Mouse (Mus musculus) bone marrow, adult 2 months (tissue): Measurements from ENCODE around the gene Gcn1l1. TPM values are rescaled to one million over a fixed set of nuclear protein-coding genes. Genes with fewer than 3 reads are reported as not detected.
A peak's percentile ranks its signal among the peaks of the same experiment; 100 is the strongest.

Source experiments
- H3K27ac ChIP-seq: fragments of 200-500 bp; 2 replicates; pipeline ENCODE4 v1.5.1; 2012; ENCODE audit warnings: low read depth, mild to moderate bottlenecking, control low read depth, inconsistent platforms, low read length; ENCODE audit not compliant: control insufficient read depth, poor library complexity, insufficient read depth
- H3K4me1 ChIP-seq: fragments of 200-500 bp; 2 replicates; pipeline ENCODE4 v1.6.1; 2011; ENCODE audit warnings: low read length; ENCODE audit not compliant: control insufficient read depth, insufficient read depth
- H3K4me3 ChIP-seq: fragments of 200-500 bp; replicated peaks from 2 replicates; pipeline ENCODE3; 2011; ENCODE audit warnings: mild to moderate bottlenecking, low read depth, low read length, control low read depth; ENCODE audit not compliant: control insufficient read depth
- CTCF ChIP-seq: fragments of 200-500 bp; IDR thresholded peaks from 2 replicates; pipeline ENCODE4 v1.5.1; 2011; ENCODE audit warnings: low read length, control low read depth; ENCODE audit not compliant: control insufficient read depth, insufficient read depth
- POLR2A ChIP-seq: fragments of 200-500 bp; IDR thresholded peaks from 2 replicates; pipeline ENCODE4 v1.6.1; 2011; ENCODE audit warnings: low read depth, mild to moderate bottlenecking, control low read depth, low read length, borderline replicate concordance; ENCODE audit not compliant: control insufficient read depth
- WGBS: fragments of 180-500 bp; shearing (Covaris S2); methylation state at CpG from one replicate; pipeline ENCODE4 v1.1.7; 2018; 5-methylcytosine and 5-hydroxymethylcytosine counted together
- polyA plus RNA-seq: library from polyadenylated mRNA; stranded (reverse); fragments of >200 nt; gene quantifications from 2 replicates; pipeline ENCODE4 v1.2.4, GENCODE M21; 2011; ENCODE audit warnings: low replicate concordance; ENCODE audit not compliant: missing spikeins, insufficient read depth, insufficient read length

The Gcn1l1 gene
- polyA plus RNA-seq, 1 experiment, result 38.4 TPM

DNA sequence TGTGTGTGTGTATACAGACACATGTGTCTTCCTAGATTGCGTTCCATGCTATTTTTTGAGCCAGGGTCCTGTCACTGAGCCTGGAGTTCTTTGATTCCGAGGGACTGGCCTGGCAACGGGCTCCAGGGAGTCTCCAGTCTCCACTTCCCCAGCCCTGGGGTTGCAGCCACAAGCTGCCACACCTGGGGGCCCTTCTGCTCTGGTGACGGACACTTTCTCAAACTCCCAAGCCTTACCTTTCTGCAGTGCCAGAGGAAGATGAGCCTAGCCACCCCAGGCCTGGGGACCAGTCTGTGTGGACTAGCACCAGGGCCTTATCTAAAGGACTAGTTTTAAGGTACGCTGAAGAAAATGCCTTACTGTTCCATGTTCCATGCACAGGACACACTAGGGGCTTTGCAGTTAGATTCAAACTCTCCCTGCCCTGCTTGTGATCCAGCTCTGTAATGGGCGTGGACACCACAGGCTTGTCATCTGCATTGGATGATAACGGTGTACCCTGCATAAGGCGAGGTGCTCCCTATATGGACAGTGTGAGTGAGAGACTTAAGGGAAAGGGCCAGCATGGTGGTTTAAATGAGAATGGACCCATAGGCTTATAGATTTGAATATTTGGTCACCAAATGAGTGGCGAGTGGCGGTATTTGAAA lies 61.3 kb downstream of the Gcn1l1 start:
- peak overlapping the region; percentile 92 for H3K27ac ChIP-seq
- peaks cover 7% of the 10 kb centered on the region; the same call in 1 of the 2 replicates for H3K4me1 ChIP-seq
- no peak for TF ChIP-seq CTCF
- no peak for TF ChIP-seq POLR2A
- 73% methylated on average over 10 of the region's 10 CpGs for WGBS
- H3K4me3 ChIP-seq, result no peak overlapping the region

DNA sequence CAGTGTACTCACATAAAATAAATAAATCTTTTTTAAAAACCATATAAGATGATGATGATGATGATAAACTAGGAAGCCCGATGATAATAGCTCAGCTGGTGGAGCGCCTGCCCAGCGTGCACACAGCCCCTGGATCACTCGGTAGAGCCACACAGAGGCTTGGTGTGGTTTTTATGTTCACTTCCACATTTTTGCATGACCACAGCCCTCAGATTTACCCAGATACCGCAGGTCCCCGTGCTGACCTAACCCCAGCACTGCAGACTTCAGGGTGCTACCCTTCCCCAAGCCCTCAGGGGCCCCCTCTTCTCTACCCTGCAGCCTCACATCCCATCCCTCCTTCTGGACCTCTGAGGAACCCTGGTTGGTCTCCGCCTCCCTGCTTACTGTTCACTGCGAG lies 63.0 kb downstream of the Gcn1l1 start:
- no peak for TF ChIP-seq CTCF
- TF ChIP-seq POLR2A, result no peak
- Histone ChIP-seq H3K4me3 (no peak overlapping the region), H3K27ac (no peak overlapping the region), H3K4me1 (peaks cover 8% of the 10 kb centered on the region; the same call in 1 of the 2 replicates)
- WGBS, result 4% methylated on average over 8 of the region's 8 CpGs

DNA sequence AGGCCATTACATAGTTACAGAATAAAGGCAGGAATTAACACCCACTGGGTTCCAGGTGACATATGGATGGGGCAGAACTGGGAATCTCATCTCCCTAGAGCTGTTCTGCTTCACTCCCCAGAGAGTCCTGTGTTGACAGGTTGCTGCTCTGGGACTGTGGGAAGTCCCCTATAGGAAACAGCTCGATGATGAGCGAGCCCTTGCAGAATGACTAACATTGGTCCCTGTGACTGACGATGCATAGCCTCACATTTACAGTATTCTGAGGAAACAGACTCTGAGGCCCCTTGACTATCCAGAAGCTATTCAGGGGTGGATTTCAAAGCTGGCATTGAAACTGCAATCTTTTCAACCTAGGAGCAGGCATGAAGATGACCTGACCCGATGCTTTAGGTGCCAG lies 64.6 kb downstream of the Gcn1l1 start:
- Histone ChIP-seq H3K27ac (no peak overlapping the region), H3K4me3 (no peak overlapping the region), H3K4me1 (peaks cover 15% of the 10 kb centered on the region)
- WGBS, result 81% methylated on average over 4 of the region's 4 CpGs
- no peak for TF ChIP-seq POLR2A
- no peak for TF ChIP-seq CTCF

GRCm38 (mm10) chr5:115630291-115630690 lies 65.2 kb downstream of the Gcn1l1 start:
- Histone ChIP-seq H3K4me3 (no peak overlapping the region), H3K4me1 (peaks cover 18% of the 10 kb centered on the region), H3K27ac (no peak overlapping the region)
- WGBS, result 81% methylated on average over 5 of the region's 5 CpGs
- no peak for TF ChIP-seq POLR2A
- no peak for TF ChIP-seq CTCF

- peaks cover 18% of the 10 kb centered on the region for H3K4me1 ChIP-seq
- TF ChIP-seq POLR2A (peak; percentile 76; the same call in 1 of the 2 replicates), CTCF (no peak)
- H3K27ac ChIP-seq, result peak within 1 kb of the TSS; percentile 96
- WGBS, result 1% methylated on average over 118 of the region's 125 CpGs
- peak within 1 kb of the TSS; percentile 86 for H3K4me3 ChIP-seq
Measured at GRCm38 (mm10) chr5:115631505-115632357, 66.7 kb downstream of the Gcn1l1 start, which contains the start of gene Rab35. Gene Rab35 (plus strand): TSS chr5:115631908.

DNA sequence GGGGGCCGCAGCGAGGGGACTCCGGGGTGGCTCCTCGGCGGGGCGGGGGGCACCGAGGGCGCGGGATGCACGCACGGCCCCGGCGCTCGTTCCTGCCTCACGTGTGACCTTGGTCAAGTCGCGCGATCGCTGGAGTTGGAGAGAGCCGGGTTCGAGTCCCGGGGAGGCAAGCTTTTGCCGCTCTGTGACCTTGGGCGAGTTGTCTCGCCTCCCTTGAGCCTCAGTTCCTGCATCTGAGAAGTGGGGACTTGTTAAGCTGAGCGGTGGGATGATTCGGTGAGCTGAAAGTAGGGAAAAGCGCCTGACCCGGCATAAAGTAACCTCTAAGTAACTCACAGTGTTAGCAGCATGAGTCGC lies 67.3 kb downstream of the Gcn1l1 start:
- TF ChIP-seq CTCF, result no peak
- no peak for TF ChIP-seq POLR2A
- peak overlapping the region; percentile 96 for H3K27ac ChIP-seq
- H3K4me1 ChIP-seq, result peaks cover 14% of the 10 kb centered on the region
- peak overlapping the region; percentile 86 for H3K4me3 ChIP-seq
- WGBS, result 2% methylated on average over 30 of the region's 30 CpGs

DNA sequence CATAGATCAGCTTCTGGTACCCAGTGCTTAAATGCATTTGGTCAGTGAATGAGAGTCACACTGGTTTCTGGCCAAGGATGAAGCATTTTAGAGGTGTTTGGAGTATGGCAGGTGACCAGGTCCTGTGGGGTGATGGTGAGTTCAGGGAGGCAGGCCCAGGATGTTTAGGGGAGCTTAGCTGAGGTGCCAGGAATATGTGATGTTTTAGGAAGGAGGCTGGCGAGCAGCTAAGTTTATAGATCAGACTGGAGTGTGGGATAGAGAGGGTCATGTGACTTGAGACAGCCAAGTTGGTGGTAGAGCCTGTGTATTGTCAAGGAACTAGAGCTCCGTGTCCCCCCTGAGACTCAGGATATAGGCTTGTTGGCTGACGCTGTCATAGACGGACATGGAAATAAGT lies 68.0 kb downstream of the Gcn1l1 start:
- peaks cover 14% of the 10 kb centered on the region for H3K4me1 ChIP-seq

GRCm38 (mm10) chr5:115634046-115634445 lies 69.0 kb downstream of the Gcn1l1 start:
- WGBS, result 71% methylated on average over 8 of the region's 8 CpGs
- Histone ChIP-seq H3K27ac (no peak overlapping the region), H3K4me3 (peak overlapping the region; percentile 38), H3K4me1 (peaks cover 13% of the 10 kb centered on the region)
- TF ChIP-seq CTCF (no peak), POLR2A (no peak)

More for the DNA sequence above, 68.0 kb downstream of the Gcn1l1 start:
- H3K4me3 ChIP-seq, result peak overlapping the region; percentile 86
- no peak for TF ChIP-seq CTCF
- TF ChIP-seq POLR2A, result no peak
- peak overlapping the region; percentile 39; the same call in 1 of the 2 replicates for H3K27ac ChIP-seq
- WGBS, result 70% methylated on average over 4 of the region's 4 CpGs
